Mouse (Mus musculus) layer of hippocampus, postnatal 36 days (tissue): ENCODE measurements around the gene Mpig6b. TPM values are rescaled to one million over a fixed set of nuclear protein-coding genes. Genes with fewer than 3 reads are reported as not detected.

Experiments used
- DNase-seq, 2 experiments: peaks; one replicate each; pipeline ENCODE4 v3.0.0; 2022
- total RNA-seq, 2 experiments: library from RNA; stranded (reverse); gene quantifications; 2 replicates each; pipeline ENCODE4 v1.2.3; 2021

Mpig6b gene
- total RNA-seq, 2 experiments from 2014 or later, result not detected

GRCm38 (mm10) chr17:35058911-35059892, 6.8 kb downstream of the Mpig6b start, which contains the start of gene Ddah2:
Ddah2 (plus strand) TSS chr17:35059035.
- DNase-seq, result peak; percentile 67 to 78

- DNase-seq, result no peak
Observed at GRCm38 (mm10) chr17:35058316-35058715, 7.7 kb downstream of the Mpig6b start.

GRCm38 (mm10) chr17:35057090-35057489, 8.9 kb downstream of the Mpig6b start:
- DNase-seq, result no peak

GRCm38 (mm10) chr17:35055691-35056495, 10.1 kb downstream of the Mpig6b start:
- no peak for DNase-seq

- DNase-seq, result no peak
Observed at GRCm38 (mm10) chr17:35052271-35052798, 13.6 kb downstream of the Mpig6b start.

- no peak for DNase-seq
Observed at GRCm38 (mm10) chr17:35051156-35052086, 14.6 kb downstream of the Mpig6b start.

- no peak for DNase-seq
Observed at GRCm38 (mm10) chr17:35050126-35050750, 15.7 kb downstream of the Mpig6b start.

- DNase-seq, result no peak
Observed at GRCm38 (mm10) chr17:35049561-35050016, 16.4 kb downstream of the Mpig6b start, which contains the start of gene Clic1. Clic1 (plus strand) TSS chr17:35049966.

- DNase-seq, result no peak
Observed at GRCm38 (mm10) chr17:35048932-35049440, 17.0 kb downstream of the Mpig6b start.

- DNase-seq, result no peak
Observed at GRCm38 (mm10) chr17:35048149-35048931, 17.6 kb downstream of the Mpig6b start.

GRCm38 (mm10) chr17:35047688-35048087, 18.3 kb downstream of the Mpig6b start:
- DNase-seq, result no peak

- peak; percentile 87 to 92 for DNase-seq
Observed at GRCm38 (mm10) chr17:35046681-35047455, 19.1 kb downstream of the Mpig6b start, which contains the start of gene Msh5. Msh5 (minus strand) TSS chr17:35046745.

GRCm38 (mm10) chr17:35045807-35046680, 19.9 kb downstream of the Mpig6b start:
- DNase-seq, result no peak

GRCm38 (mm10) chr17:35044904-35045806, 20.8 kb downstream of the Mpig6b start:
- no peak for DNase-seq

GRCm38 (mm10) chr17:35043794-35044193, 22.2 kb downstream of the Mpig6b start:
- no peak for DNase-seq

- DNase-seq, result peak in 1 of 2 experiments; percentile 41
Observed at GRCm38 (mm10) chr17:35039121-35039873, 26.7 kb downstream of the Mpig6b start.
